Mouse (Mus musculus): ENCODE results near the gene Tekt2.

DNA sequence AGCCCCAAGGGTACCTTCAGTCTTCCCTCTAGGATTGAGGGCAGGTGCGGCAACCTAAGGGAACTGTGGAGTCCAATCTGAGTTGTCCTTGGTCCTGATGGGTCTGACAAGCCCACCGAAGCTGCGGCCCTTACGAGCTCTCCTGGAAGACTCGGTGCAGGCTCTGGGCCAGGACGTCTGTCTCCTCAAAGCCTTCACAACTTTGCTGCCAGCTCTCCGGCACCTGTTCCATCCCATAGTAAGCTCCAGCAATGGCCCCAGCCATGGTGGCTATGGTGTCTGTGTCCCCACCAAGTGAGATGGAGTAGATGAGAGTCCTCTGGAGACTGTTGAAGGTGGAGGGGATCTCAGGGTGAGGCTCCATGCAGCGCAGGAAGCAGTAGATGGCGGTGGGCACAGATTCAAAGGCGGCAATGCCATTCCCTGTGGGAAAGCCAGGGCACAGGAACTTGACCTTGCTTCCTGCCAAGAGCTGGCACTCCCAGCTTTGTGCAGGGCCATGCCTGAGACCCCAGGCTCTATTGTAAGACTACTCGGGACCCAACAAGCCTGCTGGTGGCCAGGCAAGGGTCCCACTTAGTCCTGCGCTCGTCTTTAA, 8.9 kb downstream of the Tekt2 start:
- TF ChIP-seq TAL1 (IDR thresholded peaks at IDR 0.05; ENCODE audit: low read length) (no peak), GATA1 (IDR thresholded peaks at IDR 0.05; ENCODE audit: low read length) (no peak)

All from erythroblast, embryonic 14.5 days (primary cell).